Mouse (Mus musculus) liver, embryonic 13.5 days (tissue): ENCODE results near the gene Prss41. TPM values are rescaled to one million over a fixed set of nuclear protein-coding genes. Genes with fewer than 3 reads are reported as not detected.

ENCODE experiments used
- ATAC-seq: fragments of 200-750 bp; cut with Nextera tagmentation; 2 replicates; pipeline ENCODE4 v1.8.0; 2017; ENCODE audit warnings: low read depth, mild to moderate bottlenecking, moderate number of reproducible peaks, moderate library complexity
- DNase-seq: peaks from one replicate; pipeline ENCODE4 v3.0.0; 2022
- H3K27ac ChIP-seq: fragments of 300-500 bp; sonication (generic); 2 replicates; pipeline ENCODE4 v1.5.1; 2015; ENCODE audit warnings: moderate library complexity, mild to moderate bottlenecking, inconsistent platforms
- H3K27me3 ChIP-seq: fragments of 300-500 bp; sonication (generic); 2 replicates; pipeline ENCODE4 v1.6.1; 2015; ENCODE audit warnings: mild to moderate bottlenecking, inconsistent platforms
- H3K36me3 ChIP-seq: fragments of 300-500 bp; sonication (generic); 2 replicates; pipeline ENCODE4 v1.6.1; 2015; ENCODE audit warnings: mild to moderate bottlenecking, inconsistent platforms
- H3K4me1 ChIP-seq: fragments of 300-500 bp; sonication (generic); replicated peaks from 2 replicates; pipeline ENCODE4 v1.6.1; 2015; ENCODE audit warnings: inconsistent platforms
- H3K4me2 ChIP-seq: fragments of 300-500 bp; sonication (generic); 2 replicates; pipeline ENCODE4 v1.6.1; 2015; ENCODE audit warnings: inconsistent platforms, mild to moderate bottlenecking, moderate library complexity
- H3K4me3 ChIP-seq: fragments of 300-500 bp; sonication (generic); replicated peaks from 2 replicates; pipeline ENCODE4 v1.5.1; 2015; ENCODE audit warnings: mild to moderate bottlenecking, inconsistent platforms
- H3K9ac ChIP-seq: fragments of 300-500 bp; sonication (generic); 2 replicates; pipeline ENCODE4 v1.6.1; 2015; ENCODE audit warnings: mild to moderate bottlenecking, inconsistent platforms
- H3K9me3 ChIP-seq: fragments of 300-500 bp; sonication (generic); replicated peaks from 2 replicates; pipeline ENCODE4 v1.6.1; 2016; ENCODE audit warnings: inconsistent platforms
- WGBS: fragments of 180-500 bp; shearing (Covaris S2); methylation state at CpG from one replicate; pipeline ENCODE4 v1.1.7; 2015; ENCODE audit not compliant: insufficient replicate concordance; 5-methylcytosine and 5-hydroxymethylcytosine counted together
- polyA plus RNA-seq: library from polyadenylated mRNA; unstranded; fragments of >200 nt; fragmentation: Nextera tagmentation; extraction: Ambion mirVana; gene quantifications from 2 replicates; pipeline ENCODE4 v1.2.1, GENCODE M21; 2015

The Prss41 gene
- polyA plus RNA-seq, 1 experiment from 2014 or later, result 0.22 TPM

DNA sequence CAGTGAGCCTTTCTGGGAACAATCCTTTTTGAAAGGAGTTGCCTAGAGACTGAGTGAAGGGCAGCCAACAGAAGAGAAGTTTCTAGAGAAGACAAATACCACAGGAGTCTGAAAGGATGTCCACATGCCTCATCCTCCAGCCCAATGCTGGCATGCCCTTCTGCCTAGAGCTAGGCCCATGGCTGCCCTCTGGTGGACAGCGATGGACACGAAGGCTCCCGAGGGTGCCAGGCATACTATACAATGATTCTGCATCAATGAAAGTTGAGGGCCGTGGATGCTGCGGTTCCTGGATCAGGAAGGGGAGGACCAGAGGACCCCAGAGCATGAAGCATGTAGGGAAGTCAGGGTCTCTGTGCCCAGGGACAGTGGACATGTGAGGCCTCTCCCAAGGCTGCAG is 9.3 kb upstream of the Prss41 start:
- Histone ChIP-seq H3K36me3 (no peaks in the 10 kb centered on the region), H3K4me2 (no peak overlapping the region), H3K27ac (no peak overlapping the region), H3K27me3 (no peaks in the 10 kb centered on the region), H3K4me3 (no peak overlapping the region), H3K4me1 (no peaks in the 10 kb centered on the region), H3K9me3 (no peaks in the 10 kb centered on the region), H3K9ac (no peak overlapping the region)
- WGBS, result 28% methylated on average over 5 of the region's 5 CpGs
- DNase-seq (no peak), ATAC-seq (no peak)

DNA sequence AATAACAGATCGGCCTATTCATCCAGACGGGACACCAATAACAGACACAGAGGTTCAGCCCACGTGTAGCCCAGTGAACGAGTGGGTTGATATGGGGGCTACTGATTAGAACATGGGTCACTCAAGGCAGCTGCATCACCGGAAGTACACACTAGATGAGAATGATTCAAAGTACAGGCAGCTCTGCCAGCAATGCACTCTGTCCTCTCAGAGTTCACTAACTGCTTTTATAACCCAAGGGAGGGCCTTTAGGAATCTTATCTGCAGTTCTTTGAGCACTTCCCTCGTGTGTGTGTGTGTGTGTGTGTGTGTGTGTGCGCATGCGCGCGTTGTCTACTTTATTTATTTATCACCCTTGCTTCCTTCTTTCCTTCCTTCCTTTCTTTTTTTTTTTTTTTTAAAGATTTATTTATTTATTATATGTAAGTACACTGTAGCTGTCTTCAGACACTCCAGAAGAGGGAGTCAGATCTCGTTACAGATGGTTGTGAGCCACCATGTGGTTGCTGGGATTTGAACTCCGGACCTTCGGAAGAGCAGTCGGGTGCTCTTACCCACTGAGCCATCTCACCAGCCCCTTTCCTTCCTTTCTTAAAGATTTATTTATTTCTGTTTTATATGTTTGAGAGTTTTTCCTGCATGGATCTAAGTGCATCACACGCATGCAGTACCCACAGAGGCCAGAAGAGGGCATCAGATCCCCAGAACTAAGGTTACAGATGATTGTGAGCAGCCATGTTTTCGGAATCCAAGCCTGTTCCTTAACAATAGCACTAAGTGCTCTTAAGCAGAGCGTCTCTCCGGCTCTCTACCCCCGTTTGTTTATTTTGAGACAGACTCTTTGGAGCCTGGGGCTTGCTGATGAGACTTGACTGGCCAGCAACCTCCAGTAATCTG is 7.1 kb upstream of the Prss41 start:
- Histone ChIP-seq H3K4me1 (no peaks in the 10 kb centered on the region), H3K4me2 (no peak overlapping the region), H3K27me3 (no peaks in the 10 kb centered on the region), H3K9ac (no peak overlapping the region), H3K36me3 (no peaks in the 10 kb centered on the region), H3K9me3 (no peaks in the 10 kb centered on the region), H3K4me3 (no peak overlapping the region), H3K27ac (no peak overlapping the region)
- ATAC-seq (no peak), DNase-seq (peak; percentile 27)
- 47% methylated on average over 18 of the region's 19 CpGs for WGBS

DNA sequence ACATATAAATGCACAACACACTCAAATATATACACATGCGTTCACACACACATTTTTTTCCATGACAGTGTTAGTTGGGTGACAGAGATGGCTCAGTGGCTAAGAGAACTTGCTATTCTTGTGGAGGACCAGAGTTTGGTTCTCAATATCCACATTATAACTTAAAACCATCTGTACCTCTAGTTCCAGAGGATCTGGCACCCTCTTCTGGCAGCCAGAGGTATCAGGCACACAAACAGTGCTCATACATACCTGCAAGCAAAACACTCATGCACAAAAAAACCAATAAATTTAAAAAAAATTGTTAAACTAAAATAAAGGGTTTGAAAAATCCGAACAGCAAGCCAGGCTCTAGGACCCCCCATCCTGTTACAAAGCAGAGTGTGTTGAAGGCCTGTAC is 6.1 kb upstream of the Prss41 start:
- Histone ChIP-seq H3K27me3 (no peaks in the 10 kb centered on the region), H3K4me3 (no peak overlapping the region), H3K4me1 (no peaks in the 10 kb centered on the region), H3K9me3 (no peaks in the 10 kb centered on the region), H3K27ac (no peak overlapping the region), H3K4me2 (no peak overlapping the region), H3K36me3 (no peaks in the 10 kb centered on the region), H3K9ac (no peak overlapping the region)
- DNase-seq (no peak), ATAC-seq (no peak)
- WGBS, result 42% methylated on average over 2 of the region's 2 CpGs

DNA sequence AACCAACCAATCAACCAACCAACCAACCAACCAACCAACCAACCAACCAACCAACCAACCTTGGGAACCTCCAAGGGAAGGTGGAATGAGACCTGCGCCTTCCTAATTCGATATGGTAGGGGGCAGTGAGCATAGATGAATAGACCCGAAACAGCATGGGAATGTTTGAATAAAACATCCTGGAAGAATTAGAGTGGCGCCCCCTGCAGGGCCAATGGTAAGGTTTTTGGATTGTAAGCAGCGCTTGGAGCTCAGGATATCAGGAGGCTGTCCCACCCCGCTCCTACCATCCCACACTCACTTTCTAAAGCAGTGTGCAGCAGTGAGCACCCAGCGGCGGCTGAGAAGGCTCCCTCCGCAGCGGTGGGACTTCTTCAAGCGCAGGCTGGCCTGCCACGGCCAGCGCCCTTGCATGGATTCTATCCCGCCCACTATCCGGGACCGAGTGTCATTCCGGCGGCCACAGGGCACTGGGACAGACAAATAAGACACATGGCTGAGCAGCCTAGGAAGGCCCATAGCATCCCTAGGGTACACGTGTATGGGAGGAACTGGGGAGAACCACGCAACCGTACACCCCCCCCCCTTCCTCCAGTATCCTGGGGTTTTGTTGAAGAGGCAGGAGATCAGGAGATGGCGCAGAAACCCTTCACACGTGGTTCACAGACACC is 696 bp downstream of the Prss41 start:
- WGBS, result 48% methylated on average over 23 of the region's 23 CpGs
- H3K4me2 ChIP-seq, result peak overlapping the region; percentile 61
- no peaks in the 10 kb centered on the region for H3K9me3 ChIP-seq
- peaks cover 10% of the 10 kb centered on the region for H3K4me1 ChIP-seq
- peak overlapping the region; percentile 38 for H3K4me3 ChIP-seq
- peak; percentile 42 for DNase-seq
- peak; percentile 25; the same call in 1 of the 2 replicates for ATAC-seq
- H3K9ac ChIP-seq, result 0 out of 2 replicates have a peak overlapping the region, but pooled peaks have one; percentile 13
- no peak overlapping the region for H3K27ac ChIP-seq
- no peaks in the 10 kb centered on the region for H3K36me3 ChIP-seq
- H3K27me3 ChIP-seq, result 0 out of 2 replicates have a peak, but pooled peaks cover 6% of the 10 kb centered on the region

DNA sequence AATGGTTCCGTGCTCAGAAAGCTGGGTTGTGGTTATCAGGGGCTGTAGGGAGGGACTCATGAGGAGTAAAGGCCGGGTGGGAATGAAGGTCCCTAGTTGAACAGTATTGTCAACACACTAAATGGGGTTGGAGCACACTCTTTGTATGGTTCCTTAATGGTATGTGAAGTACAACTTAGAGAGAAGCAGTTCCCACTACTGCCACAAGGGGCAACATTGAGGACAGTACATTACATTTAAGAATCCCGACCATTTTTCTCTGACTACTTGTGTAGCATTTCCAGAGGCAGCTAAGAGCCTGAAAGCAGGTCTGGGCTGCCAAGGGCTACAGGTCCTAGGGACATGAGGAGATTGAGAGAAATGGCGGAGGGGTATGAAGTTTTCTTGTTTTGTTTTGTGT is 2.8 kb downstream of the Prss41 start:
- WGBS, result 23% methylated on average over 4 of the region's 4 CpGs
- H3K27ac ChIP-seq, result no peak overlapping the region
- no peak overlapping the region for H3K4me3 ChIP-seq
- no peak overlapping the region for H3K4me2 ChIP-seq
- peak; percentile 28 for DNase-seq
- H3K9me3 ChIP-seq, result no peaks in the 10 kb centered on the region
- H3K9ac ChIP-seq, result no peak overlapping the region
- no peak for ATAC-seq
- peaks cover 10% of the 10 kb centered on the region for H3K4me1 ChIP-seq
- 0 out of 2 replicates have a peak, but pooled peaks cover 11% of the 10 kb centered on the region for H3K27me3 ChIP-seq
- no peaks in the 10 kb centered on the region for H3K36me3 ChIP-seq

DNA sequence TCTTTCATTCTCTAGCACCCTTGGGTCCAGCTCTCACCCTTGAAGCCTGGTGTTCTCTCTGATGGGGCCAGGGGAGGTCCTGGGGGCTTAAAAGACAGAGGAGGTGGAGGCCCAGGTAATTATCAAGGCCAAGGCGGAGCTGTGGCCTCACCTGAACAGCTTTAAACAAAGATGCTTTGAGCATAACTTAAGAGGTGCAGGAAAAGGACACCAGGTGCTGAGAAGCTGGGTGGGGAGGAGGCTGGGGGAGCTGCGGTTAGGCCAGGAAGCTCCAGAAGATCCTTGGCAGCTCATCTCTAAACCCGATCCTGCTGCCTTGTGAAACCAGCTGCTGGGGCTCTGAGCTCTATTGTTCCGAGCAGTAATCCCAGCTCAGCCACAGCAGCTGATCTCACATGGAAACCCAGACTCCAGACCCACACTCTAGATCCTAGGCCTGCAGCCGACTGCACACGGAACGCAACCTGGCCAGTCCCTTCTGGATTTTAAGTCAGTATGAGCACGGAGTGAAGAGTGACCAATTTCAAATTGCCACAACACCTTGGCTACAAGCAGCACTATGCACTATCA is 7.9 kb downstream of the Prss41 start, which contains the start of gene Prss33:
Prss33 (minus strand) TSS at position 51 of the 570 bp plus-strand sequence.
- Histone ChIP-seq H3K9ac (no peak within 1 kb of the TSS), H3K9me3 (no peaks in the 10 kb centered on the region), H3K4me1 (no peaks in the 10 kb centered on the region), H3K27ac (no peak within 1 kb of the TSS), H3K4me2 (no peak within 1 kb of the TSS), H3K36me3 (no peaks in the 10 kb centered on the region), H3K27me3 (peaks cover 49% of the 10 kb centered on the region), H3K4me3 (no peak within 1 kb of the TSS)
- no peak for ATAC-seq
- DNase-seq, result no peak
- 61% methylated on average over 8 of the region's 8 CpGs for WGBS

DNA sequence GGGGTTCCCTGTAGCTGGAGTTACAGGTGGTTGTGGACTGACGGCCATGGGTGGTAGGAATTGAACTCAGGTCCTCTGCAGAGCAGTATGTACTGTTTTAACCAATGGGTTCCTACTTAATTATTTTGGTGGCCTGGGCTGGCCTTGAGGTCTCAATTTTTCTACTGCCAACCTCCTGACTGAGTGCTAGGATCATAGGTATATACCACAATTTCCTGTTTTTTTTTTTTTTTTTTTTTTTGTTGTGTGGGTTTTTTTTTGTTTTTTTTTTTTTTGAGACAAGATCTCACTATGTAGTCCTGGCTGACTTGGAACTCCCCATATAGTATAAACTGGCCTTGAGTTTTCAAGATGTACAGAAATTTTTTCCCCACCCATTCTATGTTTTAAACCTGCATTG is 12.8 kb downstream of the Prss41 start:
- H3K4me1 ChIP-seq, result peaks cover 27% of the 10 kb centered on the region
- H3K4me2 ChIP-seq, result no peak overlapping the region
- no peaks in the 10 kb centered on the region for H3K9me3 ChIP-seq
- peaks cover 55% of the 10 kb centered on the region for H3K27me3 ChIP-seq
- 68% methylated on average over 1 of the region's 1 CpGs for WGBS
- peaks cover 11% of the 10 kb centered on the region for H3K36me3 ChIP-seq
- H3K4me3 ChIP-seq, result no peak overlapping the region
- no peak for ATAC-seq
- H3K9ac ChIP-seq, result no peak overlapping the region
- H3K27ac ChIP-seq, result no peak overlapping the region
- DNase-seq, result no peak

DNA sequence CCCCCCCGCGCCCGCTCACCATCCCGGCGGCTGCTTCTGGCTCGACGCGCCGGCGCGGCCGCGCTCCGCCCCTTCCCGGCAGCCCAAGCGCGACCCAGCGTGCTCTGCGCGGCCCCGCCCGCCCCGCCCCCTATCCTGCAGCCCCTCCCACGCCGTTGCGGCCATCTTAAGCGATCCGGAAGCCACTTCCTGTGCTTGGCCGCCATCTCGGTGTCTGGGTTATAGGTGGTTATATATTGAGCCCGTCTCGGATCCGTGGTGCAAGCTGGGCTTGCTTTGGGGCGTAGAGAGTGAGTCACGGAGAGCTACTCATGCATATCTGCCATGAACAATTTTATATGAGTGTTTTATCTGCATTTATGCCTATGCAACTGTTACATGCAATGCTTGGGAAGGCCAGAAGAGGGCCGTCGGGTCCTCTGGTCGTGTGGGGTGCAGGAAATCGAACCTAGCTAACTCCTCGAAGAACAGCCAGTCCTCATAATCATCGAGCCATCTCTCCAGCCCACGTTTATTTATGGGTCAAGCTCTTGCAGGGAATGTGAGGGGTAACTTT is 14.8 kb downstream of the Prss41 start, which contains the start of gene Elob:
Elob (minus strand) TSS at position 73 of the 556 bp plus-strand sequence.
- H3K9me3 ChIP-seq, result no peaks in the 10 kb centered on the region
- WGBS, result under 1% methylated on average over 28 of the region's 42 CpGs
- ATAC-seq (peak; percentile 93), DNase-seq (peak; percentile 70)
- H3K36me3 ChIP-seq, result peaks cover 32% of the 10 kb centered on the region
- H3K27me3 ChIP-seq, result peaks cover 38% of the 10 kb centered on the region
- H3K4me3 ChIP-seq, result peak within 1 kb of the TSS; percentile 77
- H3K4me1 ChIP-seq, result peaks cover 33% of the 10 kb centered on the region
- peak within 1 kb of the TSS; percentile 90 for H3K9ac ChIP-seq
- peak within 1 kb of the TSS; percentile 82 for H3K27ac ChIP-seq
- H3K4me2 ChIP-seq, result peak within 1 kb of the TSS; percentile 92

DNA sequence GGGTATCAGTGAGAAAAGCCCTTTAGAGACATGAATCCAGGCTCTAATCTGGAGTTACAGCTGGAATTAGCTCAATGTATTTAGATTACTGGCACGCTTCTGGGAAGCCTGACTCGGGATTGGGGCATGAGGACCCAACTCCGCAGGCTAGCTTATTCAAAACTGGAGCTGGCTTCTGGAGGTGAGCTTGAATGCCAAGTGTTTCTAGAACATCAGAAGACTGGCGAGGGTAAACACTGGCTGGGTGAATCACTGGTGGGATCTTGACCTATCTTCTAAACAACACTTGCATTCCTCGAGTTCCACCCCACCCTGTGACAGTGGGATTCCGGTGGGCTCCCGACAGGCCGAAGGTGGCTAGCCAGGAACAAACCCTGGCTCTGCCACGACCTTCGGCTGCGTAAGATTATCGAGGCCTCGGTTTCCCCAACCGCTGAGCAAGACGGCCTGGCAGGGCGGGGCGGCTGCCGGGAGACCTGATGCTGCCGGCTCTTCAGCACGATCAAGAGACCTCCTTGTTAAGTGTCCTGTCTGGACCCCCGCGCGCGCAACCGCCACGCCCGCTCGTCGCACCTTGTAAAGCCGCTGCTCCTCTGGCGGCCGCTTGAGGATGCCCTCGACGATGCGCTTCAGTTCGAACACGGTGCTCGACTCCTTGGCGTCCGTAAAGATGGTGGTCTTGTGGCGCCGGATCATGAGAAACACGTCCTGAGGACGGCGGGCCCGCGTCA is 15.5 kb downstream of the Prss41 start:
- Histone ChIP-seq H3K36me3 (peaks cover 39% of the 10 kb centered on the region), H3K9ac (peak overlapping the region; percentile 90), H3K9me3 (no peaks in the 10 kb centered on the region), H3K4me3 (peak overlapping the region; percentile 77), H3K27me3 (peaks cover 31% of the 10 kb centered on the region), H3K4me1 (peaks cover 33% of the 10 kb centered on the region), H3K27ac (peak overlapping the region; percentile 82), H3K4me2 (peak overlapping the region; percentile 92)
- WGBS, result under 1% methylated on average over 47 of the region's 47 CpGs
- peak; percentile 70 for ATAC-seq
- DNase-seq, result peak; percentile 64

DNA sequence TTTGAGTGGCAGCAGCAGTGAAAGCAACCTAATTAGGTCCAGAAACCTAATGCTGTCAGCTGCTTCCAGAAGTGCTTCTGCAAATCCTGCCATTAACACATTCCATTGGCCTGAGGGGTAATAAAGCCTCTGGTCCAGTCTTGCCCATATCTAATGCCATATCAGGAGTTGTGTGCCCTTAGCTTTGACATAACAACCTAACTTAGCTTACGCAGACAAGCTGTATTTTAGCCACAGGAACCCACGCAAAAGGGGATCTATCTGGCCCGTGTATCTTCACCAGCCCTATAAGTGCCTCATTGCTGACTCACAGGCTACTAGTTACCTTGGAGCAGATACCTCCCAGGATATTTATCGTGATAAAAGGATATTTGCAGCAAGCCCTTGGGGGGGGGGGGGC is 18.4 kb downstream of the Prss41 start:
- Histone ChIP-seq H3K9me3 (no peaks in the 10 kb centered on the region), H3K4me3 (no peak overlapping the region), H3K4me1 (peaks cover 33% of the 10 kb centered on the region), H3K27me3 (peaks cover 6% of the 10 kb centered on the region; the same call in 1 of the 2 replicates), H3K36me3 (peaks cover 67% of the 10 kb centered on the region), H3K4me2 (no peak overlapping the region), H3K27ac (no peak overlapping the region), H3K9ac (no peak overlapping the region)
- ATAC-seq (no peak), DNase-seq (no peak)
- 76% methylated on average over 4 of the region's 4 CpGs for WGBS
